Mouse (Mus musculus): ENCODE measurements around the gene Cd5l. TPM values are rescaled to one million over a fixed set of nuclear protein-coding genes. Genes with fewer than 3 reads are reported as not detected.

Gene Cd5l
- polyA plus RNA-seq, 1 experiment from 2014 or later: not detected

- WGBS: 45% methylated on average over 1 of the region's 1 CpGs
Measured at GRCm38 (mm10) chr3:87420645-87421044, 63.0 kb downstream of the Cd5l start.

More at GRCm38 (mm10) chr3:87420645-87421044, 63.0 kb downstream of the Cd5l start:
- no peaks in the 10 kb centered on the region for H3K9me3 ChIP-seq (ENCODE audit: control insufficient read depth, low read length)
- no peaks in the 10 kb centered on the region for H3K27me3 ChIP-seq (ENCODE audit: control insufficient read depth, insufficient read depth, low read length)
- H3K9ac ChIP-seq (ENCODE audit: low read length): no peak overlapping the region
- ATAC-seq (replicated peaks; ENCODE audit: low FRiP score): no peak
- no peaks in the 10 kb centered on the region for H3K4me1 ChIP-seq (replicated peaks; ENCODE audit: control insufficient read depth, insufficient read depth, low read length)
- H3K27ac ChIP-seq (ENCODE audit: low read depth, low read length): no peak overlapping the region
- no peak overlapping the region for H3K4me2 ChIP-seq (ENCODE audit: low read depth, low read length, severe bottlenecking)
- H3K4me3 ChIP-seq (ENCODE audit: low read depth, low read length): no peak overlapping the region
- DNase-seq (ENCODE audit: low spot score): no peak
- no peaks in the 10 kb centered on the region for H3K36me3 ChIP-seq (ENCODE audit: control insufficient read depth, insufficient read depth, low read length)

Other genes with a start within 250 kb of the Cd5l start
- gene Kirrel, start 183.1 kb upstream of the Cd5l start, polyA plus RNA-seq (2014; fragmentation: Nextera tagmentation; extraction: Ambion mirVana): 10.2 and 10.6 TPM in 2 replicates
- gene Fcrls, start 94.1 kb upstream of the Cd5l start, polyA plus RNA-seq (2014; fragmentation: Nextera tagmentation; extraction: Ambion mirVana): 5.0 and 5.8 TPM in 2 replicates
- gene Fcrl1, start 18.5 kb downstream of the Cd5l start, polyA plus RNA-seq (2014; fragmentation: Nextera tagmentation; extraction: Ambion mirVana): not detected in 2 replicates
- gene Fcrl5, start 77.9 kb downstream of the Cd5l start, polyA plus RNA-seq (2014; fragmentation: Nextera tagmentation; extraction: Ambion mirVana): not detected in 2 replicates
- gene Etv3, start 167.5 kb downstream of the Cd5l start, polyA plus RNA-seq (2014; fragmentation: Nextera tagmentation; extraction: Ambion mirVana): 9.1 and 10.6 TPM in 2 replicates

All from forebrain, embryonic 11.5 days (tissue).